Mouse (Mus musculus) adrenal gland, adult 2 months (tissue): ENCODE data around the gene Bricd5. TPM values are rescaled to one million over a fixed set of nuclear protein-coding genes. Genes with fewer than 3 reads are reported as not detected.

Experiments used
- DNase-seq: peaks from one replicate; pipeline ENCODE4 v3.0.0; 2021
- polyA plus RNA-seq: library from polyadenylated mRNA; depleted of rRNA; stranded (reverse); fragments of >200 nt; gene quantifications from 2 replicates; pipeline ENCODE4 v1.2.3, GENCODE M21; 2012
- total RNA-seq, 2 experiments: library from RNA; stranded (reverse); gene quantifications; 2 replicates each; pipeline ENCODE4 v1.2.3; 2021

Bricd5 gene
- total and polyA plus RNA-seq, 3 experiments = 0.38 to 0.69 (median 0.67) TPM

DNA sequence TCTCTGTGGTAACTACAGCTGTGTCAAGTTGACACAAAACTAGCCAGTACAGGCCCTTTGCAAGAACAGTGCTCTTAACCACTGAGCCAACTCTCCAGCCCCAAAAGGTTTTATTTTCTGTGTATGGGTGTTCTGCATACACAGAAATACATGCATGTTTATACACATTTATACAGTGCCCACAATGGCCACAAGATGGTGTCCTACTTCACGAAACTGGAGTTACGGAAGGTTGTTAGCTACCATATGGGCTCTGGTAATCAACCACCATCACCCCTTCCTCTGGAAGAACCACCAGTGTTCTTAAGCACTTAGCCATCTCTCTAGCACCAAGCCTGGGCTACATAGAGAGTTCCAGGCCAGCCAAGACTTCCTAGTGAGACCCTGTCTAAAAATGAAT, 12.1 kb upstream of the Bricd5 start:
- DNase-seq = no peak

DNA sequence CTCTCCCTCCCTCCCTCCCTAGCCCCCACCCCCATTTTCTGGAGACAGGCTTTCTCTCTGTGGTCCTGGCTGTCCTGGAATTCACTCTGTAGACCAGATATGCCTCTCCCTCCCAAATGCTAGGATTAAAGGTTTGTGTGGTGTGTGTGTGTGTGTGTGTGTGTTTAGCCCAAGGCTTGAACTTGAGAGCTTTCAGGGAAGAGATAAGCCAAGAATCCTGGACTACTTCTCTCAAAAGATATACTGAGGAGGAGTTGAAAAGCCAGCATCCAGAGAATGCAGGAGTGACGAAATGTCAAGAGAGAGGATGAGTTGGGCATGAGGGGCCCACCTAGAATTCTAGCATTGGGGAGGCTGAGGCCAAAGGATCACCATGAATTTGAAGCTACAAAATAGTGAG, 10.8 kb upstream of the Bricd5 start:
- DNase-seq = no peak

DNA sequence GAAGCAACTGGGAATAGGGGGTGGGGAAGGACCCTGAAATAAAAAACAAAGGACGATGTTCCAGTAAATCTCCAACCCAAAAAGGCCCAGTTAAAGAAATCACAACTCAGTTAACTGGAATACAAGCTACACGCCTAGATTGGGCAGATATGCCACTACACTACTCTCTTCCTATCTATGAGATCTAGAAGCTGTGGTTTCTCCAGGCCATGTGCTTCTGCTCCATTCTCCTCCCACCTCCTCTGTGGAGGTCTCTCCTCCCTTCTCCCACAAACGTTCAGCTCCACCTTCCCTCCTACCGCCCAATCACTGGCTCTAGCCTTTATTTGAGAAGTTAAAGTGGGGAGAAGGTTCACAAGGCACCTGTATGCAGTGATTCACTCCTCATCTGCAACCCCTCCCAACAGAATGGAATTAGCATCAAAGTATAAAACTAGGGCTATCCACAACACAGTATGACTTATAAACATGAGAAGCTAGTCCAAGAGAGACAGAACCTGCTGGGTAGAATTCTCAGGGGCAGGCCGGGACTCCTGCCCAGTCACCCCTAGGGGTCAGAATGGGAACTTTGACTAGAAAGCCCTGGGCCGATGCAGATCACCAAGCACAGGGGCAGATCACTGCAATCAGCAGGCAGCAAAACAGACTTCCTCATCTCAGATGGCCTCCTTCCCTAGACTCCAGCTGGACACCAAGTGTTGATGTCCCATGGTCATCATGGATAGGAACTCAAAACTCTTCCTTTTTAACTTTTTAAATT, 10.1 kb upstream of the Bricd5 start:
- DNase-seq = no peak

DNA sequence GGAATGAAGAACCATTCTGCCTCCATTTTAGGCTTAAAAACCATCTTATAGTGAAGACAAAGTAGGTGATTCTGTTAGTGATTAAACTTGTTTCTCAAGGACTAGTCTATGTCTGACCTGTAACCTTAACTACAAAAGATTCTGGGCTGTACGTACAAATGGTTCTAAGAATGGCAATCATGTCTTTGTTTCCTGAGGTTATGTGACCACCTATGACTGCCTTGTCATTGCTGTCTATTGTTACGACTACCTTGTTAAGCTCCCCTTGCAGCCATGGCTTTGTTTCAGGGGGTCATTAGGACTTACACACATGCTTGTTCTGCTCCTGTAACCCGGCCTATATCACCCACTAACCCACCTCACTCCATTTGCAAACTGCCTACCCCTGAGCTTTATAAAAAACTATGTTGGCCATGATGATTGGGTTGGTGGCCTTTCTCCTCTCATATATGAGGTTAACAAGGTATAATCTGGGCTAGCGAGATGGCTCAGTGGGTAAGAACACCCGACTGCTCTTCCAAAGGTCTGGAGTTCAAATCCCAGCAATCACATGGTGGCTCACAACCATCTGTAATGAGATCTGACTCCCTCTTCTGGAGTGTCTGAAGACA, 4.9 kb upstream of the Bricd5 start:
- DNase-seq = no peak

DNA sequence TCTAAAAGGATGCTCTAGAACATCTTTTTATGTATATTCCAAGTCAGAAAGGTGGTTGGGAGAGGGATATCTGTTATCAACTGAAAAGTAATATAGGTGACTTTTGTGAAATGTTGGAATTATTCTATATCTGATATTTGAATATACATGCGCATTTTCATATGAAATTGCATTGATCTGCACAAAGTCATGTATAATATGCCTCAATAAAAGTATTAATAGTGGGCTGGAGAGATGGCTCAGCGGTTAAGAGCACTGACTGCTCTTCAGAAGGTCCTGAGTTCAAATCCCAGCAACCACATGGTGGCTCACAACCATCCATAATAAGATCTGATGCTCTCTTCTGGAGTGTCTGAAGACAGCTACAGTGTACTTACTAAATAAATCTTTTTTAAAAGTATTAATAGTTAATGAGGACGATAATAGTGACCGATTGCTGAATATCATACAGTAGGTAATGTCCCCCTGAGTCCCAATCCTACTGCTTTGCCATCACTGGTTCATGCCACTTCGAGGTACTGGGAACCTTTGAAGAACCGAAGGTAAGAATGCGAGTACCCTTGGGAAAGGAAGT, 4.3 kb upstream of the Bricd5 start:
- no peak for DNase-seq

DNA sequence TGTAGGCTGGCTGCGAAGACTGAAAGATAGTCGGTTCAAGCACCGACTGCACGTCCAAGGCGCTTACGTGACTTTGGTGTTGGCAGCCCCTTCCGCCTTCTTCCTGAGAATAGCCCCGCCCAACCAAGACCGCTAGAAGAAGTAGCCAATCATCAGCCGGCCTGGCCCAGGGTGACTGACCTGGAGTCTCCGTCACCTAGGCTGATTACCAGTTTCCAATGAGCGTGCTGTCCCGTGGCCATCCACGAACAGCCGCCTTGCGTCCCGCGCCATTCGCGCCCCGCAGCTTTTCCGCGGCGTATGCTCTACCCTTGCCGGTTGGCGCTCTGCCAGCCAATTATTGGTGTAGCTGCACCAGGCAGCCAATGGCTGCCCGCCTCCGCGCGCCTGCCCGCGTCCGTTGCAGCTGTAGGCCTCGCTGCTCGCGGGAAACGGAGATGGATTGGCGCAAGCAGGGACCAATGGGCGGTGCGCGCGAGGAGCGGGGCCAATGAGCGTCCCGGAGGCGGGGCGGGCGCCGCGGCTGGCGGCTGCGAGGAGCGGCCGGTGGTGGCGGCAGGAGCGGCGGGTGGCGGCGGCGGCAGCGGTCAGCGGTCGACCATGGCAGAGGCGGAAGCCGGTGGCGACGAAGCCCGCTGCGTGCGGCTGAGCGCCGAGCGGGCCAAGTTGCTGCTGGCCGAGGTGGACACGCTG, 3.6 kb upstream of the Bricd5 start, which contains the start of the genes E4f1 and Pgp:
Gene E4f1 (minus strand): TSS at position 404 of the 693 bp plus-strand sequence.
Gene Pgp (plus strand): TSS at position 483 of the 693 bp plus-strand sequence.
- peak; percentile 99 for DNase-seq

DNA sequence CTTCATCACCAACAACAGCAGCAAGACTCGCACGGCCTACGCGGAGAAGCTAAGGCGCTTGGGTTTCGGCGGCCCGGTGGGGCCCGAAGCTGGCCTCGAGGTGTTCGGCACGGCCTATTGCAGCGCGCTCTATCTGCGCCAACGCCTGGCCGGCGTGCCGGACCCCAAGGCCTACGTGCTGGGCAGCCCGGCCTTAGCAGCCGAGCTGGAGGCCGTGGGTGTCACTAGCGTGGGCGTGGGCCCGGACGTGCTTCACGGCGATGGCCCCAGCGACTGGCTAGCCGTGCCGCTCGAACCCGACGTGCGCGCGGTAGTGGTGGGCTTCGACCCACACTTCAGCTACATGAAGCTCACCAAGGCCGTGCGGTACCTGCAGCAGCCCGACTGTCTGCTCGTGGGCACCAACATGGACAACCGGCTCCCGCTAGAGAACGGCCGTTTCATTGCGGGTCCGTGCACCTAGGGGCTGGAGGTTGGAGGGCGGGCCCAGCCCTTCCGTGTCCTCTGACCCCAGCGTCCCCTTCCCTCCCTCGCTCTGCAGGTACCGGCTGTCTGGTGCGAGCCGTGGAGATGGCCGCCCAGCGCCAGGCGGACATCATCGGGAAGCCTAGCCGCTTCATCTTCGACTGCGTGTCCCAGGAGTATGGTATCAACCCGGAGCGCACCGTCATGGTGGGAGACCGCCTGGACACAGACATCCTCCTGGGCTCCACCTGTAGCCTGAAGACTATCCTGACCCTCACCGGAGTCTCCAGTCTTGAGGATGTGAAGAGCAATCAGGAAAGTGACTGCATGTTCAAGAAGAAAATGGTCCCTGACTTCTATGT, 2.8 kb upstream of the Bricd5 start:
- peak; percentile 79 for DNase-seq

DNA sequence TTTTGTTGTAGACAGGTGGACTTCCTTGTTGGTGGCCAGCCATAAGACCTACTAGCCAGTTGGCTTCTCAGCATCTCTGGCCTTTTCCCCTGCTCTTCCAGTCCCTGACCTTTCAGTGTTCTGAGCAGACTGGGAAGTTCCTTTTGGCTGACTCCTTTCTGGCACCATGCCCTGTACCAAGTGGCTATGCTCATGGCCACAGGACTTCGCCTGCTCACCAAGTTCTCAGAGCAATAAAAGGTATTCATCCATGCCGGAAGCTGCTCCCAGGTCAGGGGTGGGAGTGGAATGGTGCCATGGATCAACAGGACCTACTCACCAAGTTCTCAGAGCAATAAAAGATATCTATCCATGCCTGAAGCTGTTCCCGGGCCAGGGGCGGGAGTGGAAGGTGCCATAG, 1.2 kb upstream of the Bricd5 start:
- DNase-seq = peak; percentile 90

DNA sequence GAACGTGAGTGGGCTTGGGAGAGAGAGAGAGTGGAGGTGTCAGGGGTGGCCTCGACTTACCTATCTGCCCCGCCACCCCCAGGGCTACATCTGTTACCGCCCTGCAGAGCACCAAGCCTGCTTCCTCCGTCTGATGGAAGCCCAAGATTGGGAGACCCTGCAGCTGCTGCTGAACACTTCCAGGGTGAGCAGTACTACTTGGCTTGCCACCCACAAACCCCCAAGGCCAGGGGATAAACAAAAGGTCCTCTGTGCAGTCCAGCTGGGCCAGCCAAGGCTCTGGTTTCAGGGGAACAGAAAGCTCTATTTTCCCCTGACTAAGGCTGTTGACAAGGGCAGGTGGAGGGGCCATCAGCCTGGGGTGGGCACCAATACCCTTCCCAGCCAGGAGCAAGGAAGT, 873 bp downstream of the Bricd5 start:
- DNase-seq = no peak

DNA sequence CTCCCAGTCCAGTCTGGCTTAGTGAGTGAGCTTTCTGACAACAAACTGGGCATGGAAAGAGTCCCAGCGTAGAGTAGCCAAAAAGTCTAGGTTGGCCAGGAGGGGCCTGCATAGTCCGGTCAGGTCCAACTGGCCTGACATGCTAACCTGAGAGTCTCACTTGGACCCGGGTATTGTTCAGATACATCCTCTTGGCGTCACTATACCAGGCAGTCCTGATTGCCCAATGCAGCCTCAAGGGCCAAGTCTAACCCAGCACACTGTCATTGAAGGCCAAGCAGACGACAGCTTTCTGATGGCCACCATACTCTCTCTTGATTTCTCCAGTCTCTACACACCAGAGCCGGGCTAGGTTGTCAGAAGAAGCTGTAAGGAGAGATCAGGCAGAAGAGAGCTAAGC, 1.9 kb downstream of the Bricd5 start:
- DNase-seq = no peak

DNA sequence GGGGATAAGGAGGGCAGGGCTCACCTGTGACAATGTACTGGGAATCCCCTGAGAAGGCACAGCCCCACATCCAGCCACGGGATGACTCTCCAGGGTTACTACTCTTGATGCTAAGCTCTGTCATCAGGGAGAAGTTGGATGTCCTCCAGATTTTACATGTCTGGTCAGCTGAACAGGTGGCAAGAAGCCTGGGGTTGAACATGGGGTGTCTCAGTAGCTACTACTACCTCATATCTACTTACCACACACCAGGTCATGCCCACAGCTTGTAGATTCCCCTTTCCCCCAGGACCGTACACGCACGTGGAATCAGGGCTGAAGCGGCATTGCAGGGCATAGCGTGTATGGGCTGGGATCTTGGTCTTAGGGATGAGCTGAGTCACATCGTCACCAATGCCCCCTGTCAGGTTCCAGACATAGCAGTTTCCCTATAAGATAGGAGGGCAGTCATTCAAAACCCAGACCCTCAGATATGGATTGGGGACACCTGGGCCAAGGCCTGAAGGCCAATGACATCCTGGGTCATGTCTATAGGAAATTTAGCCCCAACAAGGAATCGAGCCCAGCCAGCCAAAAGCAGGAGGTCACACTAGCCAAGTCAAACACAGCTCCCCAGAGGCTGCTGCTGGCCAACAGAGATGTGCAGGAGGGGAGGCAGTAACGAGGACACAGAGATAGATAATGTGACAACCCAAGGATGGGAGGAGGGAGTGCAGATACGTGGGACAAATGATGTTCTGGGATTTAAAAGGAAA, 2.5 kb downstream of the Bricd5 start:
- no peak for DNase-seq

DNA sequence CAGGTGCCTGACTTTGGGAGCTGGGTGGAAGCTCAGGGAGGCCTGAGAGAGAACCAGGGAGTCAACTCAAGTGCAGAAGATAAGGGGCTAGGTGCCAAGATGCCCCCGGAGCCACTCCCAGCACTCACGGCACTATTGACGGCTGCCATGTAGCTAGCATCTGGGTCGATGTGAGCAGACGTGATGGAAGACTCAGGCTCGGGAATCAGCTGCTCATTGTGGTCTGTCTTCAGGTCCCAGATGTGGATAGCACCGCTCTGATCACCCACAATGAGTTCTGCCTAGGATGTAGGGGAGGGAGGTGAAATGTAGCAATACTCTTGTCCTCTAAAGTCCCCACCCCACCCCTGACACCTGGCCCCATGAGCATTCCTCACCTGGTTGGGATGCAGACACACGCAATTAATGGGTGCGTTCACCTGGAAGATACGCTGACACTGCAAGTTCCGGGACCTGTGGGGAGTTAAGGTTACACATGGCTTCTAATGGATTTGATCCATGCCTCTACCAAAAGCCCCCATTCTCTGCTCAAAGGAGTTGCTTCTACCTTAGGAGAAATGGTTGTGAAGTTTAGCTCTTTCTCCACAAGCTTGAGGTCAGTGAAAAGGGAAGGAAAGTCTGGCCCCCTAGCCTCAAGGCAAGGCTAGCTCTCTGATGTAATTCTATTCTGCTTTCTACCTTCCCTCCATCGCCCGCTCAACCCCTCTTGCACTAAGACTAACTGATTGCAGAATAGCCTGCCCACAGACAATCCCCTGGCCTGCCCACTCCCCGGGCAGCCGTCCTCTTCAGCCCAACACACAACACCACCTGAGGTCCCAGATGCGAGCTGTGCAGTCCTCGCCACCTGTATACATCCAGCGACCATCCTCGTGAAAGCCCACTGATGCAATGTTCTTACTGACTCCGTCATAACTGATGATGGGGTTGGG, 3.6 kb downstream of the Bricd5 start:
- DNase-seq = no peak

DNA sequence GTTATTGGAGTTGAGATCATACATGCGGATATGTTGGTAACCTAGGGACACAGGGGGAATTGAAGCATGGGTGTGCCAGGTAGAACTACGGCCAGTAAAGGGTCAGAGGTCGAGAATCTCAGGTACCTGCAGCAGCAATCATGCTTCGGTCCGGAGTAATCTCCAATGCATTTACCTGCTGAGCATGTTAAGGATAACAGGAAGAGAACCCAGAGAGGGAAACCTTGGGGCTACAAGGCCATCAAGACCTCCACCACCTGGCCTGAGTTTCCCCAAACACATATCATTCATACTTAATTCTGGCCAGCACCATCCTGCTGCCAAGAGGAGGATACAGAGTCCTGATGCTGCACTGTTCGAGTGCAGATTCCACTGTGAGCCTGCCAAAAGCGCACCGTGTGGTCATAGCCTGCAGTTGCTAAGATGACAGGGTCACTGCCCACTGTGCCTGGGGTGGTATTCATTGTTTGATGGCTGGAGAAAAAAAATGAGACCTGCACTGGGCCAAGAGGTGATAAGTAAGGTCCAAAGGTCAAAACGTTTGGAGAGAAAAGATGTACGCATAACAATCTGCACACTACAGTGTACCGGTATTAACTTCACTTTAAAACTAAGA, 4.4 kb downstream of the Bricd5 start:
- no peak for DNase-seq

DNA sequence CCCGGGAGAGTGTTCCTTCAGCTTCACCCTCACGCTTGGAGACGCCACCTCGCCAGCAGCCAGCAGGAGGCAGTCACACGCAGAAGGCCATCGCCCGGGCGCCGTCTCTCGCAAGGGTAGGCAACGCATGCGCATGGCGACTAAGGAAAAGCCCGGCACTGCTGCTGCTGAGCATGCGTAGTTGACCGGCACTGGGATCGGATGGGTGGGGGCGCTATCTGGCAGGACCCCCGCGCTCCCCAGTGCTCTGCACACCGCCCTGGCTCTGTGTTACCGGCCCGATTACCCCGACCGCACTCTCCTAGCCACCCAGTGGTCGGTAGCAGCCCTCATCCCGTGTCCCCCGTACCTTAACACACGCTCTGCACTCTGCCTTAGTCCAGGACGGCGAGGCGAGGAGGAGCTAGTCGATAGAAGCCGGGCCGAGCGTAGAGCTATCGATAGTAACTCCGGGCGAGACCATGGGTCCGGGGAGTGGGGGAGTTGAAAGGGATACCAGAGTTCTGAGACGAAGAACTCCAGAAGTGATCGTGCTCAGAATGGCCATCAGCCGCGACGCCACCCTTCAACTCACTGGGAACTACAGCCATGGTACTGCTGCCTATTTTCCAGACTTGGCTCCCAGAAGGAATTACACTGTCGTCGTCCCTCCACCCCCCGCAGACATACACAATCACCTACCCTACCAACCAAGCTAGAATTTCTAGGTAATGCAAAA, 5.1 kb downstream of the Bricd5 start, which contains the start of gene Mlst8:
Gene Mlst8 (minus strand): TSS at position 416 of the 718 bp plus-strand sequence.
- DNase-seq = peak; percentile 97

DNA sequence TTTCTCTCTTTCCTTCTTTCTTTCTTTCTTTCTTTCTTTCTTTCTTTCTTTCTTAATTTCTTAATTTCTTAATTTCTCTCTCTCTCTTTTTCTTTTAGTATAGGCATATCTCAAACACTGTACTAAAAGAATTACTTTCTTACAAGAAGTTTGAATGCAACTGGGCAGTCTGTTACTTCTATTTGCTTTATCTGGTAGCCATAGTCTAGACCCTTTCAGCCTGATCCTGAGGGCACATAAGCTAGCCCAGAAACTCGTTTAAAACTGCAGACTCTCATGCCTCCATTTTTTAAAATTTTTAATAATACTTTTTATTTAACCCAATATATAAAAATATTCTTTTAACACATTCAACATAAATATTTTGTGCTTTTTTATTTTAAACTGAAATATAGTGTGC, 5.7 kb downstream of the Bricd5 start:
- no peak for DNase-seq

DNA sequence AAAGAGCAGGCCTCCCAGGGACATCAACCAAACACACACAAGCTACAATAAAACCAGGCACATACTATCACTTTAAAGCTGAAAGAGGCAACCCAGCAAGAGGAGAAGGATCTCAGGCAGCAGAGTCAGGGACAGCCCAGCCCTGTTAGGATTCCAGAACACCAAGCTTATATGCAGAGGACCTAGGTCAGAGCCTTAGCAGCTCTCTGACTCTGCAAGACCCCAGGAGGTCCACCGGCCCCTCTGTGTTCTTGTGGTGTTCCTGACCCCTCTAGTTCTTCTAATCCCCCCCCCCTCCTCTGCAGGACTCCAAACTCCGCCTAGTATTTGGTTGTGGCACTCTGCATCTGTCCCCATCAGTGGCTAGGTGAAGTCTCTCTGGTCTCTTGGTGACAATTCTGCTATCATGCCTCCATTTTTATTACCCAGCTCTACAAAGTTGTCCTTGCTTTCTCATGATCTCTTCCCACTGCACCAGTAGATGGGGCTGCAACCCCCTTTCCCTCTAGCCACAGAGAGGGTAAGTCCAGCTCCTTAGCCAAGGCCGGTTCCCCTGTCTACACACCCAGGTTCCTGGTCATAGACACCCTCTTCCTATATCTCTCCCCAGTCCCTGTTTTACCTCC, 6.6 kb downstream of the Bricd5 start:
- no peak for DNase-seq

DNA sequence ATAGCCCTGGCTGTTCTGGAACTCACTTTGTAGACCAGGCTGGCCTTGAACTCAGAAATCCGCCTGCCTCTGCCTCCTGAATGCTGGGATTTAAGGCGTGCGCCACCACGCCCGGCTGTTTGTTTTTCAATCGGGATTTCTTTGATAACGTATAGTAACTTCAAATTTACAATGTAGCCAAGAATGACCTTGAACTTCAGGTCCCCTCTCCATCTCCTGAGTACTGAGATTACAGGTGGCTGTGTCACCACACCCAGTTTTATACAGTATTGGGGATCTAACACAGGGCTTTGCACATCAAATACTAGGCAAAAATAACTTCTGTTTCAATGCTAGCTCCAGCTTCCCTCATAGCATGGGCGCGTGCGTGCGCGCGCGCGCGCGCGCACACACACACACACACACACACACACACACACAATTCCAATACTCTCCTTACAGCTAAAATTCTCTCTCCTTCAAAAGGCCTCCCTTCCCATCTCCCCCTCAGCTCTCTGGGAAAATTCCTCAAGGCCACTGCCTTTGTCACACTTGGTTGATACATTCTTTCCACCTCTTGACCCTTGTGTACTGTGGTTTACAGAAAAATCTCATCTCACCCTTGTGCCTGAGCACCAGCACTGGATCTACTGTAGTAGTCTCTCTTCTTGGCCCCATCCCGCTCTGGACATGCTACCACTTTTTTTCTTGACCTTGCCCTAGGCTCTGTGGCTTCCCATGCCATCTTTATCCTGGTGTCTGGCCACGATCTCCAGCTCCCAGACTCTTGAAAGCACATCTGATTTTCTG, 7.5 kb downstream of the Bricd5 start:
- peak; percentile 50 for DNase-seq
